Mouse (Mus musculus): ENCODE data around the gene Nosip. TPM values are rescaled to one million over a fixed set of nuclear protein-coding genes. Genes with fewer than 3 reads are reported as not detected.

Nosip gene
- polyA plus RNA-seq, 2 experiments: 23.1 to 26.4 TPM

DNA sequence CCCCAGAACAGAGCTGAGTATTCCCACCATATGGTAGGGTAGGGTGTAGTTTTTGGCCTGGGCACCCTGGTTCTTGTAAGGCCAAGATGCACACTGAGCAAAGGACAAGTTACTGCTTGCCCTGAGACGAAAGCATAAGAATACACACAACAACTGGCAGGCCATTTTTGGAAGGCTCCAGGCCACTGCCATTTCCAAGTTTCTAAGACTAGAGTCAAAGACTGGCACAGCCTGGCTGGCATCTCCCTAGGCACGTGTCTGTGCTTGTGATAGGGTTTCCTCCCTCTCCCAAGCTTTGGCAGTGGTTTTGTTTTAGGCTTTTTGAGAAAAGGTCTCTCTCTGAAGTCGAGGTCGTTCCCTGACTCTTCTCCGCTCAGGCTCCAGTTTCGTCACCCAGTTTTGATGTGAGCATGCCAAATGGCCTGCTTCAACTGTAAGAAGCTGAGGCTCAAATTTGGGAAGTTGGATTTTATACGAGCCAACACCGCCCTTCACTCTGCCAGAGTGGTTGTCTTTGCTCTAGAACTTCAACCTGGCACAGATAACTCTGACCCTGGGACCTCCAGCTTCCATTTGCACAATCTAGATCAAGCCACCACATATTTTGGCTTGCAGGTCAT is 36.5 kb upstream of the Nosip start:
- TF ChIP-seq EP300 (IDR thresholded peaks at IDR 0.05; ENCODE audit: low read depth) (no peak), CTCF (IDR thresholded peaks at IDR 0.05; ENCODE audit: low read depth) (no peak)
- DNase-seq (ENCODE audit: low read depth in 3 of 3, low spot score in 3 of 3) (no peak), ATAC-seq (ENCODE audit: insufficient read depth) (no peak)
- H3K27me3 ChIP-seq (ENCODE audit: control insufficient read depth, insufficient read depth, low read length): no peaks in the 10 kb centered on the region; the same call in 1 of the 2 replicates
- H3K36me3 ChIP-seq (replicated peaks; ENCODE audit: control insufficient read depth, insufficient read depth, low read depth): peaks cover 11% of the 10 kb centered on the region
- no peak overlapping the region for H3K9ac ChIP-seq (replicated peaks)
- WGBS (ENCODE audit: insufficient replicate concordance): 54% methylated on average over 8 of the region's 8 CpGs
- H3K4me1 ChIP-seq (replicated peaks; ENCODE audit: control insufficient read depth in 2 of 2, insufficient read depth in 2 of 2, low read length in 1 of 2): 0 out of 4 replicates have a peak, but pooled peaks cover 0 to 3% of the 10 kb centered on the region in 2 experiments
- H3K27ac ChIP-seq: no peak overlapping the region
- no peaks in the 10 kb centered on the region for H3K9me3 ChIP-seq (ENCODE audit: control insufficient read depth, low read length)
- no peak overlapping the region for H3K4me2 ChIP-seq (ENCODE audit: low read depth)
- H3K4me3 ChIP-seq (ENCODE audit: insufficient read depth in 1 of 2, low read depth in 2 of 2, low read length in 2 of 2): no peak overlapping the region

DNA sequence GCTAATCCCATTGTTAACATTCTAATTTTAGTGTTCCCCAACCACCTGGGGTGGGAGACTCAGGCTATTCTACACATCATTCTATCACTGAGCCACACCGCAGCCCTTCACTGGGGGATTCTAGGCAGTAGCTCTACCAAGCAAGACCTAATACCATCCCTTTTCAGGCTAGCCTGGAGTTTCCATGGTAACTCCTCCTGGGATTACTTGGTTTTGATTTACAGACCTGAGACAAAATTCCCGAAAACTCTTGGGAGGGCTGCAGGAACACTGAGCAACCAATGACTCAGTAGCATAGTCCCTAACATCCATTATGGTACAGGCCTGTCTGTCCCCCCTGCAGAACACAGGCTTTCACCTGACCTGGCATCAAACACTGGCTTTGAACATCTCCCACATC is 36.0 kb upstream of the Nosip start:
- TF ChIP-seq EP300 (IDR thresholded peaks at IDR 0.05; ENCODE audit: low read depth) (no peak), CTCF (IDR thresholded peaks at IDR 0.05; ENCODE audit: low read depth) (no peak)
- no peak for DNase-seq (ENCODE audit: low read depth in 3 of 3, low spot score in 3 of 3)

DNA sequence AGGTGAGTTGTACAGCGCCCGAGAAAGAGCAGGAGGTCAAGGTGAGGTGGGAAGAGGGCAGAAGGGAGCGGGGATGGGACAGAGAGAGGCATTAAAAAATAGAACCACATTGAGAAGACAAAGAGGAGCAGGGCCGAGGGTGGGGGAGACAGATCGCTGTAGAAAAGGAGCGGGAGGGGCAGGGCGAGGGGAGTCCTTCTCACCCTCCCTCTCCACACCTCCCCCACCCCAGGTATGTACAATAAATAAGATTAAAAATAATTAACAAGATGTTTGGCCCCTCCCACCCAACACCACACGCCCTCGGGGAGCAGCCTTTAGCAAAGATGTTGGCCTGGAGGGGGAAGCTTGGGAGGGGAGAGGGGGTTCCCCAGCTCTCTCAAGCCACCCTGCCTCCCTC is 34.5 kb upstream of the Nosip start:
- Histone ChIP-seq H3K27ac (no peak overlapping the region), H3K4me3 (ENCODE audit: insufficient read depth in 1 of 2, low read depth in 2 of 2, low read length in 2 of 2) (no peak overlapping the region), H3K4me1 (replicated peaks; ENCODE audit: control insufficient read depth in 2 of 2, insufficient read depth in 2 of 2, low read length in 1 of 2) (0 out of 4 replicates have a peak, but pooled peaks cover 0 to 3% of the 10 kb centered on the region in 2 experiments), H3K9ac (replicated peaks) (no peak overlapping the region), H3K36me3 (replicated peaks; ENCODE audit: control insufficient read depth, insufficient read depth, low read depth) (peaks cover 11% of the 10 kb centered on the region), H3K9me3 (ENCODE audit: control insufficient read depth, low read length) (no peaks in the 10 kb centered on the region), H3K4me2 (ENCODE audit: low read depth) (no peak overlapping the region), H3K27me3 (ENCODE audit: control insufficient read depth, insufficient read depth, low read length) (no peaks in the 10 kb centered on the region)
- TF ChIP-seq EP300 (IDR thresholded peaks at IDR 0.05; ENCODE audit: low read depth): no peak
- TF ChIP-seq CTCF (IDR thresholded peaks at IDR 0.05; ENCODE audit: low read depth): no peak
- 77% methylated on average over 9 of the region's 9 CpGs for WGBS (ENCODE audit: insufficient replicate concordance)
- ATAC-seq (ENCODE audit: insufficient read depth) (no peak), DNase-seq (ENCODE audit: low read depth in 3 of 3, low spot score in 3 of 3) (no peak)

More for the DNA sequence above, 36.0 kb upstream of the Nosip start:
- no peak for ATAC-seq (ENCODE audit: insufficient read depth)
- no peak overlapping the region for H3K4me3 ChIP-seq (ENCODE audit: insufficient read depth in 1 of 2, low read depth in 2 of 2, low read length in 2 of 2)
- no peaks in the 10 kb centered on the region for H3K9me3 ChIP-seq (ENCODE audit: control insufficient read depth, low read length)
- peaks cover 11% of the 10 kb centered on the region for H3K36me3 ChIP-seq (replicated peaks; ENCODE audit: control insufficient read depth, insufficient read depth, low read depth)
- no peak overlapping the region for H3K27ac ChIP-seq
- no peak overlapping the region for H3K4me2 ChIP-seq (ENCODE audit: low read depth)
- 0 out of 4 replicates have a peak, but pooled peaks cover 0 to 3% of the 10 kb centered on the region in 2 experiments for H3K4me1 ChIP-seq (replicated peaks; ENCODE audit: control insufficient read depth in 2 of 2, insufficient read depth in 2 of 2, low read length in 1 of 2)
- H3K27me3 ChIP-seq (ENCODE audit: control insufficient read depth, insufficient read depth, low read length): no peaks in the 10 kb centered on the region; the same call in 1 of the 2 replicates
- 65% methylated on average over 2 of the region's 2 CpGs for WGBS (ENCODE audit: insufficient replicate concordance)
- H3K9ac ChIP-seq (replicated peaks): no peak overlapping the region

DNA sequence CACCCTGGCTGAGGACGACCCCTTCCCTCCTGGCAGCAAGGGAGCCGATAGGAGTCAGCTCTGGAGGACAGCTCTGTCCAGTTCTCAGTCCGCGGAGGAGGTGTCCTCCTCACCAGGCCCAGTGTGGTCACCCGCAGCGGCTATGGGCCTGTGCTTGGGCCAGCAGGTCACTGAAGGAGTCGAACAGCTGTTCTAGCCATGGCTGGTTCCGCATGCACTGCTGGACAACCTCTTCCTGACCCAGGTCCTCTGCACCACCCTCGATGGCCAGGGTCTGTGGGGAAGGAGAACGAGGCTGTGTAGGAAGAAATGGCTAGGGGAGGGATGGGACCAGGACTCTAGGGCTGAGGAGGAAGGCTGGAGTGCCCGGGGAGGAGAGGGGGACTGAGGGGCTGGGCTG is 33.9 kb upstream of the Nosip start:
- ATAC-seq (ENCODE audit: insufficient read depth) (no peak), DNase-seq (ENCODE audit: low read depth in 3 of 3, low spot score in 3 of 3) (no peak)
- Histone ChIP-seq H3K4me2 (ENCODE audit: low read depth) (no peak overlapping the region), H3K36me3 (replicated peaks; ENCODE audit: control insufficient read depth, insufficient read depth, low read depth) (peaks cover 11% of the 10 kb centered on the region), H3K9ac (replicated peaks) (no peak overlapping the region), H3K4me1 (replicated peaks; ENCODE audit: control insufficient read depth in 2 of 2, insufficient read depth in 2 of 2, low read length in 1 of 2) (0 out of 4 replicates have a peak, but pooled peaks cover 0 to 3% of the 10 kb centered on the region in 2 experiments), H3K27ac (no peak overlapping the region), H3K9me3 (ENCODE audit: control insufficient read depth, low read length) (no peaks in the 10 kb centered on the region), H3K27me3 (ENCODE audit: control insufficient read depth, insufficient read depth, low read length) (no peaks in the 10 kb centered on the region), H3K4me3 (ENCODE audit: insufficient read depth in 1 of 2, low read depth in 2 of 2, low read length in 2 of 2) (no peak overlapping the region)
- WGBS (ENCODE audit: insufficient replicate concordance): 78% methylated on average over 11 of the region's 11 CpGs
- TF ChIP-seq EP300 (IDR thresholded peaks at IDR 0.05; ENCODE audit: low read depth) (no peak), CTCF (IDR thresholded peaks at IDR 0.05; ENCODE audit: low read depth) (no peak)

DNA sequence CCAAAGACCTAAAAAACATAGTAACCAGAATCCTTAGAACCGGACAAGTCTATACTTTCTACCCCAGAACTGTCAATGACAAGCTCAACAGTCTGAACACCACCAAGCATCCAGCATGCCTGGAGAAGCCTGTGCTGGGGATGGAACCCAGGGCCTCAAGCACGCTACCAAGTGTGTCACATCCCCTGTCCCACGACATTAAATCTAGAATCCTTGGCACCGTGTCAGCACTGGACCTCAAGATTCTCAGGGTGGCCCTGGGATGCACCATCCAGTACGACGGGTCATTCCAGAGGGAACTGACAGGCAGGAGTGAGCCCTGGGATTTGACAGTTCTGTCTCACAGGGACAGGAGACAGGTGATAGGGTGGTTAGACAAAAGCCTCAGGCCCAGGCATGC is 32.2 kb upstream of the Nosip start:
- ATAC-seq (ENCODE audit: insufficient read depth): no peak
- no peak for DNase-seq (ENCODE audit: low read depth in 3 of 3, low spot score in 3 of 3)
- Histone ChIP-seq H3K9me3 (ENCODE audit: control insufficient read depth, low read length) (no peaks in the 10 kb centered on the region), H3K9ac (replicated peaks) (no peak overlapping the region), H3K36me3 (replicated peaks; ENCODE audit: control insufficient read depth, insufficient read depth, low read depth) (peaks cover 23% of the 10 kb centered on the region), H3K27ac (no peak overlapping the region), H3K27me3 (ENCODE audit: control insufficient read depth, insufficient read depth, low read length) (no peaks in the 10 kb centered on the region), H3K4me3 (ENCODE audit: insufficient read depth in 1 of 2, low read depth in 2 of 2, low read length in 2 of 2) (no peak overlapping the region), H3K4me1 (replicated peaks; ENCODE audit: control insufficient read depth in 2 of 2, insufficient read depth in 2 of 2, low read length in 1 of 2) (no peaks in the 10 kb centered on the region), H3K4me2 (ENCODE audit: low read depth) (no peak overlapping the region)
- TF ChIP-seq EP300 (IDR thresholded peaks at IDR 0.05; ENCODE audit: low read depth): no peak
- TF ChIP-seq CTCF (IDR thresholded peaks at IDR 0.05; ENCODE audit: low read depth): no peak
- WGBS (ENCODE audit: insufficient replicate concordance): 85% methylated on average over 6 of the region's 6 CpGs

Measured in liver, embryonic 14.5 days (tissue).